Mouse (Mus musculus) myocyte (in vitro differentiated cells): Measurements from ENCODE around the gene Zfp574. TPM values are rescaled to one million over a fixed set of nuclear protein-coding genes. Genes with fewer than 3 reads are reported as not detected.
A peak's percentile ranks its signal among the peaks of the same experiment; 100 is the strongest.
"Not testable (repeated sequence)": the region's sequence is repeated elsewhere in the genome, so short reads cannot be mapped to it uniquely, and the experiment has no call there.

ENCODE experiments used
- H3K27me3 ChIP-seq: one replicate; pipeline ENCODE4 v1.6.1; 2011; ENCODE audit not compliant: control insufficient read depth, insufficient read depth, insufficient read length
- H3K36me3 ChIP-seq: one replicate; pipeline ENCODE4 v1.6.1; 2011; ENCODE audit not compliant: control insufficient read depth, insufficient read depth
- H3K4me2 ChIP-seq: one replicate; pipeline ENCODE4 v1.6.1; 2011; ENCODE audit warnings: low read depth, control low read depth
- H3K4me3 ChIP-seq: one replicate; pipeline ENCODE4 v1.5.1; 2011; ENCODE audit warnings: mild to moderate bottlenecking, control low read depth, moderate library complexity
- H3K79me2 ChIP-seq: one replicate; pipeline ENCODE4 v1.6.1; 2011; ENCODE audit not compliant: control insufficient read depth, insufficient read depth
- H3ac ChIP-seq: one replicate; pipeline ENCODE4 v1.6.1; 2011; ENCODE audit not compliant: control insufficient read depth, insufficient read length
- CEBPB ChIP-seq: IDR thresholded peaks from 2 replicates; pipeline ENCODE4 v1.6.1; 2011; ENCODE audit warnings: mild to moderate bottlenecking, moderate library complexity; ENCODE audit not compliant: poor library complexity, insufficient read depth, severe bottlenecking
- E2F4 ChIP-seq: IDR thresholded peaks from one replicate; pipeline ENCODE4 v1.6.1; 2011; ENCODE audit warnings: mild to moderate bottlenecking, control low read depth, moderate library complexity; ENCODE audit not compliant: insufficient read depth
- MAX ChIP-seq: IDR thresholded peaks from one replicate; pipeline ENCODE4 v1.6.1; 2011; ENCODE audit warnings: low read depth, mild to moderate bottlenecking, control low read depth
- MYOD1 ChIP-seq, 3 experiments: IDR thresholded peaks; one replicate each; pipeline ENCODE4 v1.6.1; 2011; ENCODE audit warnings: control low read depth in 2 of 3, low read depth in 2 of 3, mild to moderate bottlenecking in 2 of 3, moderate library complexity in 1 of 3; ENCODE audit not compliant: insufficient read length in 2 of 3, control insufficient read depth in 1 of 3
- MYOG ChIP-seq, 3 experiments: IDR thresholded peaks; one replicate each; pipeline ENCODE4 v1.6.1; 2011; ENCODE audit warnings: control low read depth in 2 of 3, low read depth in 2 of 3, mild to moderate bottlenecking in 2 of 3; ENCODE audit not compliant: insufficient read length in 2 of 3, control insufficient read depth in 1 of 3, insufficient read depth in 1 of 3
- POLR2A ChIP-seq: IDR thresholded peaks from one replicate; pipeline ENCODE4 v1.6.1; 2011; ENCODE audit warnings: low read depth, mild to moderate bottlenecking, control low read depth, moderate library complexity; ENCODE audit not compliant: insufficient read length
- POLR2AphosphoS2 ChIP-seq: IDR thresholded peaks from one replicate; pipeline ENCODE4 v1.6.1; 2011; ENCODE audit warnings: low read depth, control low read depth; ENCODE audit not compliant: insufficient read length
- REST ChIP-seq: IDR thresholded peaks from one replicate; pipeline ENCODE4 v1.6.1; 2011; ENCODE audit warnings: mild to moderate bottlenecking, control low read depth, moderate library complexity; ENCODE audit not compliant: insufficient read depth, insufficient read length
- SRF ChIP-seq: IDR thresholded peaks from one replicate; pipeline ENCODE4 v1.6.1; 2011; ENCODE audit warnings: low read depth; ENCODE audit not compliant: control insufficient read depth, insufficient read length
- TCF12 ChIP-seq: IDR thresholded peaks from one replicate; pipeline ENCODE4 v1.6.1; 2011; ENCODE audit warnings: mild to moderate bottlenecking, control low read depth; ENCODE audit not compliant: poor library complexity, insufficient read depth, severe bottlenecking
- TCF3 ChIP-seq: IDR thresholded peaks from one replicate; pipeline ENCODE4 v1.6.1; 2011; ENCODE audit warnings: low read depth, control low read depth; ENCODE audit not compliant: insufficient read length
- USF1 ChIP-seq: IDR thresholded peaks from one replicate; pipeline ENCODE4 v1.6.1; 2011; ENCODE audit warnings: low read depth, mild to moderate bottlenecking, control low read depth, moderate library complexity
- polyA plus RNA-seq: library from polyadenylated mRNA; unstranded; fragments of >200 nt; fragmentation: generic; extraction: Trizol; gene quantifications from one replicate; pipeline ENCODE4 v1.2.1, GENCODE M21; 2012; ENCODE audit warnings: missing spikeins

Zfp574 gene
- polyA plus RNA-seq, 1 experiment, result 10.8 TPM

GRCm38 (mm10) chr7:25031528-25031927, 40.8 kb upstream of the Zfp574 start:
- Histone ChIP-seq H3K36me3 (no peaks in the 10 kb centered on the region), H3K4me2 (no peak overlapping the region), H3ac (no peak overlapping the region), H3K4me3 (no peak overlapping the region), H3K79me2 (no peaks in the 10 kb centered on the region), H3K27me3 (no peaks in the 10 kb centered on the region)
- no peak for TF ChIP-seq TCF3
- TF ChIP-seq MYOG (IDR thresholded peaks at IDR 0.05; ENCODE audit: control insufficient read depth in 1 of 3, insufficient read depth in 1 of 3, insufficient read length in 2 of 3, low read depth in 2 of 3), result no peak
- no peak for TF ChIP-seq POLR2A
- no peak for TF ChIP-seq MYOD1 (IDR thresholded peaks at IDR 0.05; ENCODE audit: control insufficient read depth in 1 of 3, insufficient read length in 2 of 3, low read depth in 2 of 3)
- no peak for TF ChIP-seq REST
- no peak for TF ChIP-seq SRF
- no peak for TF ChIP-seq CEBPB
- TF ChIP-seq TCF12, result no peak
- TF ChIP-seq MAX, result no peak
- TF ChIP-seq E2F4, result no peak
- no peak for TF ChIP-seq USF1
- TF ChIP-seq POLR2AphosphoS2, result no peak

GRCm38 (mm10) chr7:25034796-25035195, 37.6 kb upstream of the Zfp574 start:
- H3K36me3 ChIP-seq, result no peaks in the 10 kb centered on the region
- H3K4me3 ChIP-seq, result no peak overlapping the region
- H3ac ChIP-seq, result no peak overlapping the region
- H3K27me3 ChIP-seq, result no peaks in the 10 kb centered on the region
- no peak overlapping the region for H3K4me2 ChIP-seq
- TF ChIP-seq MYOG (IDR thresholded peaks at IDR 0.05; ENCODE audit: control insufficient read depth in 1 of 3, insufficient read depth in 1 of 3, insufficient read length in 2 of 3, low read depth in 2 of 3) (no peak), POLR2A (no peak), MAX (no peak), CEBPB (no peak), USF1 (no peak), E2F4 (no peak), TCF3 (no peak)
- H3K79me2 ChIP-seq, result no peaks in the 10 kb centered on the region

GRCm38 (mm10) chr7:25035916-25036315, 36.5 kb upstream of the Zfp574 start:
- Histone ChIP-seq H3ac (no peak overlapping the region), H3K27me3 (no peaks in the 10 kb centered on the region), H3K4me3 (no peak overlapping the region), H3K79me2 (no peaks in the 10 kb centered on the region), H3K4me2 (no peak overlapping the region), H3K36me3 (no peaks in the 10 kb centered on the region)
- TF ChIP-seq CEBPB (no peak), USF1 (no peak), POLR2A (no peak)

GRCm38 (mm10) chr7:25041921-25042320, 30.4 kb upstream of the Zfp574 start:
- Histone ChIP-seq H3ac (no peak overlapping the region), H3K4me3 (no peak overlapping the region), H3K79me2 (no peaks in the 10 kb centered on the region), H3K36me3 (no peaks in the 10 kb centered on the region), H3K4me2 (no peak overlapping the region), H3K27me3 (no peaks in the 10 kb centered on the region)
- TF ChIP-seq MYOG (IDR thresholded peaks at IDR 0.05; ENCODE audit: control insufficient read depth in 1 of 3, insufficient read depth in 1 of 3, insufficient read length in 2 of 3, low read depth in 2 of 3) (peak in 1 of 3 experiments; percentile 5), MYOD1 (IDR thresholded peaks at IDR 0.05; ENCODE audit: control insufficient read depth in 1 of 3, insufficient read length in 2 of 3, low read depth in 2 of 3) (peak in 1 of 3 experiments; percentile 33), E2F4 (no peak)

GRCm38 (mm10) chr7:25044599-25044998, 27.8 kb upstream of the Zfp574 start:
- not testable (repeated sequence) for H3ac ChIP-seq, H3K4me2 ChIP-seq, H3K36me3 ChIP-seq, H3K4me3 ChIP-seq, H3K27me3 ChIP-seq, H3K79me2 ChIP-seq

GRCm38 (mm10) chr7:25047363-25047762, 25.0 kb upstream of the Zfp574 start:
- no peaks in the 10 kb centered on the region for H3K79me2 ChIP-seq
- H3K4me3 ChIP-seq, result no peak overlapping the region
- TF ChIP-seq SRF (no peak), MYOD1 (IDR thresholded peaks at IDR 0.05; ENCODE audit: control insufficient read depth in 1 of 3, insufficient read length in 2 of 3, low read depth in 2 of 3) (no peak), USF1 (no peak), CEBPB (0 out of 2 replicates have a peak, but pooled peaks have one; percentile 14)
- H3K36me3 ChIP-seq, result no peaks in the 10 kb centered on the region
- H3ac ChIP-seq, result no peak overlapping the region
- no peaks in the 10 kb centered on the region for H3K27me3 ChIP-seq
- H3K4me2 ChIP-seq, result peak overlapping the region; percentile 51
